Mouse (Mus musculus) CH12.LX (cell line): ENCODE data around the gene Mrpl46. TPM values are rescaled to one million over a fixed set of nuclear protein-coding genes. Genes with fewer than 3 reads are reported as not detected.

Source experiments
- DNase-seq: peaks from one replicate; pipeline ENCODE4 v3.0.0-alpha.2; 2013; ENCODE audit errors: extremely low read depth
- H3K27ac ChIP-seq: 2 replicates; pipeline ENCODE4 v1.5.1; 2012; ENCODE audit warnings: low read depth, mild to moderate bottlenecking, control low read depth, moderate library complexity; ENCODE audit not compliant: insufficient read depth
- H3K27me3 ChIP-seq: replicated peaks from 2 replicates; pipeline ENCODE3; 2012; ENCODE audit warnings: inconsistent platforms
- H3K36me3 ChIP-seq, 2 experiments: replicated peaks in 1 of 2; 2 replicates each; pipeline versions ENCODE3 to v1.6.1; 2012; ENCODE audit warnings: inconsistent platforms in 1 of 2, low read length in 1 of 2, mild to moderate bottlenecking in 1 of 2, mixed read lengths in 1 of 2, moderate library complexity in 1 of 2; ENCODE audit not compliant: control insufficient read depth in 1 of 2, insufficient read depth in 1 of 2
- H3K4me1 ChIP-seq, 2 experiments: 2 replicates each; pipeline ENCODE4 v1.6.1; 2012; ENCODE audit warnings: inconsistent platforms in 1 of 2, moderate library complexity in 1 of 2; ENCODE audit not compliant: insufficient read depth in 2 of 2, control insufficient read depth in 1 of 2
- H3K4me2 ChIP-seq: 2 replicates; pipeline ENCODE4 v1.6.1; 2012; ENCODE audit warnings: low read depth, mild to moderate bottlenecking, control low read depth; ENCODE audit not compliant: poor library complexity, insufficient read depth, severe bottlenecking
- H3K4me3 ChIP-seq, 3 experiments: fragments of 150-350 bp in 1 of 3; sonication (generic) in 1 of 3; replicated peaks in 1 of 3; 2 replicates each; pipeline versions ENCODE3 to v1.5.1; 2011 to 2012; ENCODE audit warnings: low read depth in 2 of 3, low read length in 2 of 3, mild to moderate bottlenecking in 2 of 3, moderate library complexity in 2 of 3, control low read depth in 1 of 3, improper control_type of control experiment in 1 of 3, inconsistent platforms in 1 of 3, mixed read lengths in 1 of 3; ENCODE audit not compliant: poor library complexity in 1 of 3
- H3K79me2 ChIP-seq: replicated peaks from 2 replicates; pipeline ENCODE4 v1.6.1; 2012; ENCODE audit warnings: mild to moderate bottlenecking, moderate library complexity; ENCODE audit not compliant: control insufficient read depth, poor library complexity, insufficient read depth, severe bottlenecking; ENCODE audit errors: extremely low read depth
- H3K9ac ChIP-seq: 2 replicates; pipeline ENCODE4 v1.6.1; 2012; ENCODE audit warnings: low read depth, mild to moderate bottlenecking, control low read depth, moderate library complexity; ENCODE audit not compliant: insufficient read depth
- H3K9me3 ChIP-seq: replicated peaks from 2 replicates; pipeline ENCODE3; 2012; ENCODE audit warnings: low read length, inconsistent platforms, mixed read lengths
- BHLHE40 ChIP-seq: IDR thresholded peaks from 2 replicates; pipeline ENCODE4 v1.6.1; 2011; ENCODE audit warnings: mild to moderate bottlenecking, low read depth, low read length, improper control_type of control experiment
- CHD2 ChIP-seq: IDR thresholded peaks from 2 replicates; pipeline ENCODE4 v1.6.1; 2011; ENCODE audit warnings: low read length, improper control_type of control experiment
- HCFC1 ChIP-seq: IDR thresholded peaks from 2 replicates; pipeline ENCODE4 v1.6.1; 2012; ENCODE audit warnings: low read depth, mild to moderate bottlenecking, inconsistent platforms, low read length, improper control_type of control experiment
- IRF4 ChIP-seq: IDR thresholded peaks from 2 replicates; pipeline ENCODE4 v1.6.1; 2014; ENCODE audit warnings: low read depth, mild to moderate bottlenecking, inconsistent platforms, low read length, improper control_type of control experiment
- JUN ChIP-seq: IDR thresholded peaks from 2 replicates; pipeline ENCODE4 v1.6.1; 2011; ENCODE audit warnings: low read depth, mild to moderate bottlenecking, low read length, improper control_type of control experiment, moderate library complexity; ENCODE audit not compliant: insufficient read depth
- MAX ChIP-seq: IDR thresholded peaks from 2 replicates; pipeline ENCODE4 v1.6.1; 2011; ENCODE audit warnings: low read length, improper control_type of control experiment
- MYC ChIP-seq: IDR thresholded peaks from 2 replicates; pipeline ENCODE4 v1.6.1; 2011; ENCODE audit warnings: low read depth, mild to moderate bottlenecking, improper control_type of control experiment, low read length
- NELFE ChIP-seq: IDR thresholded peaks from 2 replicates; pipeline ENCODE4 v1.6.1; 2011; ENCODE audit warnings: low read depth, low read length, improper control_type of control experiment
- NRF1 ChIP-seq: IDR thresholded peaks from 2 replicates; pipeline ENCODE4 v1.6.1; 2014; ENCODE audit warnings: low read depth, mild to moderate bottlenecking, inconsistent platforms, low read length, improper control_type of control experiment, moderate library complexity
- POLR2A ChIP-seq: IDR thresholded peaks from 2 replicates; pipeline ENCODE4 v1.6.1; 2011; ENCODE audit warnings: low read depth, mild to moderate bottlenecking, improper control_type of control experiment, low read length
- SMC3 ChIP-seq: IDR thresholded peaks from 2 replicates; pipeline ENCODE4 v1.6.1; 2011; ENCODE audit warnings: low read depth, low read length, improper control_type of control experiment
- TCF12 ChIP-seq: IDR thresholded peaks from 2 replicates; pipeline ENCODE4 v1.6.1; 2014; ENCODE audit warnings: low read depth, mild to moderate bottlenecking, inconsistent platforms, low read length, improper control_type of control experiment
- UBTF ChIP-seq: IDR thresholded peaks from 2 replicates; pipeline ENCODE4 v1.6.1; 2012; ENCODE audit warnings: low read depth, mild to moderate bottlenecking, inconsistent platforms, low read length, improper control_type of control experiment, moderate library complexity
- USF1 ChIP-seq: IDR thresholded peaks from 2 replicates; pipeline ENCODE4 v1.6.1; 2014; ENCODE audit warnings: low read depth, mild to moderate bottlenecking, inconsistent platforms, low read length, improper control_type of control experiment
- ZKSCAN1 ChIP-seq: IDR thresholded peaks from 2 replicates; pipeline ENCODE4 v1.6.1; 2012; ENCODE audit warnings: low read depth, inconsistent platforms, low read length, improper control_type of control experiment, borderline replicate concordance
- dilution Hi-C: fragments of 300-500 bp; cut with MboI; formaldehyde crosslinking; loops from 2 replicates; pipeline ENCODE4 v1.14.3; 2020; ENCODE audit warnings: low sequenced_read_pairs; ENCODE audit not compliant: extremely low pct_unique_long_range_greater_than_20kb, extremely low pct_ligation_motif_present
- in situ Hi-C: fragments of 300-500 bp; cut with MboI; formaldehyde crosslinking; loops from 3 replicates; pipeline ENCODE4 v1.14.3; 2019; ENCODE audit warnings: low sequenced_read_pairs, low pct_ligation_motif_present, low pct_unique_long_range_greater_than_20kb, mixed read lengths
- polyA plus RNA-seq: library from polyadenylated mRNA; unstranded; fragments of >175 nt; gene quantifications from 2 replicates; pipeline ENCODE4 v1.2.1, GENCODE M21; 2012; ENCODE audit warnings: low read depth; ENCODE audit not compliant: insufficient read length
- total RNA-seq, 2 experiments: library from RNA; depleted of rRNA; stranded (reverse); fragments of 300-350 nt in 1 of 2; fragments of >200 nt in 1 of 2; gene quantifications; 2 replicates each; pipeline ENCODE4 v1.2.3; 2012 to 2014

Mrpl46 gene
- total and polyA plus RNA-seq, 3 experiments, result 56.1 to 63.2 (median 62.8) TPM

GRCm38 (mm10) chr7:78803841-78804240, 20.5 kb upstream of the Mrpl46 start (continued):
- TF ChIP-seq IRF4, result peak; percentile 26; the same call in 1 of the 2 replicates
- peak; percentile 90 for TF ChIP-seq CHD2
- TF ChIP-seq HCFC1, result 0 out of 2 replicates have a peak, but pooled peaks have one; percentile 12
- no peak for TF ChIP-seq POLR2A
- no peak for TF ChIP-seq ZKSCAN1
- TF ChIP-seq NELFE, result no peak
- TF ChIP-seq MYC, result no peak
- TF ChIP-seq, all 38 proteins: peak for 10

GRCm38 (mm10) chr7:78799730-78800496, 16.6 kb upstream of the Mrpl46 start:
- peaks cover 8 to 10% of the 10 kb centered on the region in 2 experiments; a peak in 2 of 4 replicates for H3K4me1 ChIP-seq
- dilution Hi-C loops, result no loop called here
- no peak for TF ChIP-seq MYC
- in situ Hi-C loops, result loop anchor here (25.0 kb wide), 1 partner anchor 287 kb away; no protein-coding TSS in a partner anchor
- no peaks in the 10 kb centered on the region for H3K27me3 ChIP-seq
- H3K27ac ChIP-seq, result no peak overlapping the region
- no peak overlapping the region for H3K4me3 ChIP-seq
- no peak overlapping the region for H3K4me2 ChIP-seq
- no peak overlapping the region for H3K9ac ChIP-seq
- DNase-seq, result no peak
- no peaks in the 10 kb centered on the region for H3K79me2 ChIP-seq
- H3K36me3 ChIP-seq, result peaks cover 0 to 1% of the 10 kb centered on the region in 2 experiments
- H3K9me3 ChIP-seq, result no peaks in the 10 kb centered on the region

GRCm38 (mm10) chr7:78797843-78798455, 14.6 kb upstream of the Mrpl46 start:
- TF ChIP-seq MAX (no peak), BHLHE40 (no peak), UBTF (no peak), USF1 (no peak), SMC3 (no peak), JUN (no peak), IRF4 (no peak), NRF1 (no peak), TCF12 (no peak)
- H3K27ac ChIP-seq, result no peak overlapping the region
- H3K4me2 ChIP-seq, result no peak overlapping the region
- dilution Hi-C loops (no loop called here), in situ Hi-C loops (loop anchor here (25.0 kb wide), 1 partner anchor 289 kb away; no protein-coding TSS in a partner anchor)
- no peaks in the 10 kb centered on the region for H3K4me1 ChIP-seq
- H3K36me3 ChIP-seq, result peaks cover 5 to 15% of the 10 kb centered on the region in 2 experiments
- H3K79me2 ChIP-seq, result no peaks in the 10 kb centered on the region
- no peaks in the 10 kb centered on the region for H3K27me3 ChIP-seq
- no peak overlapping the region for H3K4me3 ChIP-seq
- no peak overlapping the region for H3K9ac ChIP-seq
- DNase-seq, result no peak
- H3K9me3 ChIP-seq, result no peaks in the 10 kb centered on the region
